Mouse (Mus musculus): ENCODE data around the gene Glrx5. TPM values are rescaled to one million over a fixed set of nuclear protein-coding genes. Genes with fewer than 3 reads are reported as not detected.
A peak's percentile ranks its signal among the peaks of the same experiment; 100 is the strongest.

Glrx5 gene
- polyA plus RNA-seq, 1 experiment = 92.2 TPM

- H3K27me3 ChIP-seq (ENCODE audit: control insufficient read depth, insufficient read depth, insufficient read length) = no peaks in the 10 kb centered on the region
- TF ChIP-seq MAX (IDR thresholded peaks at IDR 0.05) = no peak
- no peak overlapping the region for H3K4me3 ChIP-seq (ENCODE audit: insufficient read depth, poor library complexity, severe bottlenecking)
- H3K79me2 ChIP-seq (ENCODE audit: control insufficient read depth, insufficient read depth) = peaks cover 78% of the 10 kb centered on the region
- H3ac ChIP-seq (ENCODE audit: control insufficient read depth, insufficient read length, low read depth) = no peak overlapping the region
- H3K36me3 ChIP-seq (ENCODE audit: control insufficient read depth, insufficient read depth) = peaks cover 12% of the 10 kb centered on the region
- peaks cover 54% of the 10 kb centered on the region for H3K79me3 ChIP-seq (ENCODE audit: low read depth)
These were observed 36.3 kb upstream of the Glrx5 start for GRCm38 (mm10) chr12:104996012-104996728.

DNA sequence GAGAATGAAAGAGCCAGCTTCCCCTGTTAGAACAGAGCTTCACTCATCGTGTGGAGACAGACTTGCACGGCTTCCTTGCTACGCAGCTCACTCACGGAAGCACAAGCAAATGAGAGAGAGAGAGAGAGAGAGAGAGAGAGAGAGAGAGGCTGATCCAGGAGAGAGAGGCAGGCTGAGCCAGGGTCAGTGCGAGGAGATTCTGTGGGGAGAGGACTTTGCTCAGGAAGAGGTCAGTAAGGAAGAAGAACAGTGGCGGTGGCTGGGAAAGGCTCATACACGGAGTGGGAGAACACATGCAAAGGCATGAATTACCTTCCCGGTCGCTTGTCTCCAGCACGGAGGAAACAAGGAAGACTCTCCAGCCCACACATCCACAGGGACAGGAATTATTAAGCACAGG lies 35.3 kb upstream of the Glrx5 start:
- Histone ChIP-seq H3K36me3 (ENCODE audit: control insufficient read depth, insufficient read depth) (peaks cover 12% of the 10 kb centered on the region), H3K4me3 (ENCODE audit: insufficient read depth, poor library complexity, severe bottlenecking) (no peak overlapping the region), H3K27me3 (ENCODE audit: control insufficient read depth, insufficient read depth, insufficient read length) (no peaks in the 10 kb centered on the region), H3ac (ENCODE audit: control insufficient read depth, insufficient read length, low read depth) (no peak overlapping the region), H3K79me3 (ENCODE audit: low read depth) (peaks cover 59% of the 10 kb centered on the region), H3K79me2 (ENCODE audit: control insufficient read depth, insufficient read depth) (peaks cover 78% of the 10 kb centered on the region)
- TF ChIP-seq FOSL1 (IDR thresholded peaks at IDR 0.05; ENCODE audit: insufficient read depth, low read length, poor library complexity, severe bottlenecking) (no peak), MYOD1 (IDR thresholded peaks at IDR 0.05; ENCODE audit: control insufficient read depth, insufficient read length, low read depth) (no peak), MAX (IDR thresholded peaks at IDR 0.05) (no peak), USF1 (IDR thresholded peaks at IDR 0.05; ENCODE audit: low read depth) (no peak), CTCF (IDR thresholded peaks at IDR 0.05; ENCODE audit: control insufficient read depth, insufficient read depth, insufficient read length) (no peak), CEBPB (IDR thresholded peaks at IDR 0.05; ENCODE audit: low read depth) (no peak), MYOG (IDR thresholded peaks at IDR 0.05; ENCODE audit: control insufficient read depth, extremely low read depth, insufficient read length) (no peak)

GRCm38 (mm10) chr12:104997641-104998293 lies 34.7 kb upstream of the Glrx5 start:
- peaks cover 64% of the 10 kb centered on the region for H3K79me3 ChIP-seq (ENCODE audit: low read depth)
- peaks cover 12% of the 10 kb centered on the region for H3K36me3 ChIP-seq (ENCODE audit: control insufficient read depth, insufficient read depth)
- TF ChIP-seq MYOD1 (IDR thresholded peaks at IDR 0.05; ENCODE audit: control insufficient read depth, insufficient read length, low read depth) (no peak), CEBPB (IDR thresholded peaks at IDR 0.05; ENCODE audit: low read depth) (no peak), MAX (IDR thresholded peaks at IDR 0.05) (no peak), MYOG (IDR thresholded peaks at IDR 0.05; ENCODE audit: control insufficient read depth, extremely low read depth, insufficient read length) (no peak), CTCF (IDR thresholded peaks at IDR 0.05; ENCODE audit: control insufficient read depth, insufficient read depth, insufficient read length) (no peak), USF1 (IDR thresholded peaks at IDR 0.05; ENCODE audit: low read depth) (no peak), FOSL1 (IDR thresholded peaks at IDR 0.05; ENCODE audit: insufficient read depth, low read length, poor library complexity, severe bottlenecking) (no peak)
- no peaks in the 10 kb centered on the region for H3K27me3 ChIP-seq (ENCODE audit: control insufficient read depth, insufficient read depth, insufficient read length)
- peaks cover 84% of the 10 kb centered on the region for H3K79me2 ChIP-seq (ENCODE audit: control insufficient read depth, insufficient read depth)
- H3ac ChIP-seq (ENCODE audit: control insufficient read depth, insufficient read length, low read depth) = no peak overlapping the region
- H3K4me3 ChIP-seq (ENCODE audit: insufficient read depth, poor library complexity, severe bottlenecking) = no peak overlapping the region

DNA sequence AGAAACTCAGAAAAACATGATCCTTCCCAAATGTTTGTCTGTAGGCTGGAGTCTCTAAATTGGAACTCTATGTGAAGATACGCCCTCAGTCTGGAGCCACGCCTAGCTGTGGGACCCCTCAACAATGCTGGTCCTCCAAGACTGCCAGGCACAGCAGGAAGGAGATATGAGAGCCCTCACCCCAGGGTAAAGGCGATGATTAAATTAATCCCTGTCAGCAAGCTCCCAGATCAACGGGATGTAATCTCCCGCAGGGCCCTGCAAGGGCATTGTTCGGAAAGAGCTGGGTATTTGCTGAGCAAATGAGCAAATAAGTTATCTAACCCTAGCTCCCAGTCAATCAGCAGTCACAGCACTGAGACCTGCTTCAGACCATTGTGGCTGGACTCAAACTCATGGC lies 33.9 kb upstream of the Glrx5 start:
- H3K27me3 ChIP-seq (ENCODE audit: control insufficient read depth, insufficient read depth, insufficient read length) = no peaks in the 10 kb centered on the region
- peaks cover 91% of the 10 kb centered on the region for H3K79me2 ChIP-seq (ENCODE audit: control insufficient read depth, insufficient read depth)
- H3K79me3 ChIP-seq (ENCODE audit: low read depth) = peaks cover 67% of the 10 kb centered on the region
- no peak for TF ChIP-seq CEBPB (IDR thresholded peaks at IDR 0.05; ENCODE audit: low read depth)
- TF ChIP-seq CTCF (IDR thresholded peaks at IDR 0.05; ENCODE audit: control insufficient read depth, insufficient read depth, insufficient read length) = no peak
- no peak for TF ChIP-seq MYOG (IDR thresholded peaks at IDR 0.05; ENCODE audit: control insufficient read depth, extremely low read depth, insufficient read length)
- no peak for TF ChIP-seq MYOD1 (IDR thresholded peaks at IDR 0.05; ENCODE audit: control insufficient read depth, insufficient read length, low read depth)
- TF ChIP-seq USF1 (IDR thresholded peaks at IDR 0.05; ENCODE audit: low read depth) = no peak
- no peak for TF ChIP-seq MAX (IDR thresholded peaks at IDR 0.05)
- TF ChIP-seq FOSL1 (IDR thresholded peaks at IDR 0.05; ENCODE audit: insufficient read depth, low read length, poor library complexity, severe bottlenecking) = no peak
- H3ac ChIP-seq (ENCODE audit: control insufficient read depth, insufficient read length, low read depth) = no peak overlapping the region
- H3K4me3 ChIP-seq (ENCODE audit: insufficient read depth, poor library complexity, severe bottlenecking) = no peak overlapping the region
- peaks cover 12% of the 10 kb centered on the region for H3K36me3 ChIP-seq (ENCODE audit: control insufficient read depth, insufficient read depth)

DNA sequence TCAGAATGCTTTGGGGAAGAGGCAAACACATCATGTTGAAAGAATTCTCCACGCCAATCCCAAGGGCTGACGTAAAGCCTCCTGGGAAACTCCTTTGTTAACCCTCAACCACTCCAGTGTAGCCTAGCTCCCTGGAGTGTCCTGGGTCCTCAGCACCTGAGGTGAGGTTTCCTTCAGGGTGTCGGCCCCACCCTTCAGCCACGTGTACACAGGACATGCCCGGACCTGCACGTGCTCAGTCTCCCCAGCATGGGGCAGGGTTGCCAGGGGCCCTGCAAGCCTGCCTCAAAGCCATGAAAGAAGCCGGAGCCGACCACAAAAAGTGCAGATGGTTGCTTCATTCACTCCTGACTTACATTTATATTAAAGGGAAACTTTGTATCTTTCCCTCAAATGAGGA lies 33.3 kb upstream of the Glrx5 start:
- Histone ChIP-seq H3K4me3 (ENCODE audit: insufficient read depth, poor library complexity, severe bottlenecking) (no peak overlapping the region), H3K79me3 (ENCODE audit: low read depth) (peaks cover 65% of the 10 kb centered on the region), H3K79me2 (ENCODE audit: control insufficient read depth, insufficient read depth) (peaks cover 93% of the 10 kb centered on the region), H3K36me3 (ENCODE audit: control insufficient read depth, insufficient read depth) (peaks cover 12% of the 10 kb centered on the region), H3K27me3 (ENCODE audit: control insufficient read depth, insufficient read depth, insufficient read length) (no peaks in the 10 kb centered on the region), H3ac (ENCODE audit: control insufficient read depth, insufficient read length, low read depth) (no peak overlapping the region)
- no peak for TF ChIP-seq USF1 (IDR thresholded peaks at IDR 0.05; ENCODE audit: low read depth)
- TF ChIP-seq MAX (IDR thresholded peaks at IDR 0.05) = peak; percentile 51
